Mouse (Mus musculus): ENCODE data around the gene Eif2b3. TPM values are rescaled to one million over a fixed set of nuclear protein-coding genes. Genes with fewer than 3 reads are reported as not detected.

Eif2b3 gene
- polyA plus RNA-seq, 1 experiment = 24.0 TPM

DNA sequence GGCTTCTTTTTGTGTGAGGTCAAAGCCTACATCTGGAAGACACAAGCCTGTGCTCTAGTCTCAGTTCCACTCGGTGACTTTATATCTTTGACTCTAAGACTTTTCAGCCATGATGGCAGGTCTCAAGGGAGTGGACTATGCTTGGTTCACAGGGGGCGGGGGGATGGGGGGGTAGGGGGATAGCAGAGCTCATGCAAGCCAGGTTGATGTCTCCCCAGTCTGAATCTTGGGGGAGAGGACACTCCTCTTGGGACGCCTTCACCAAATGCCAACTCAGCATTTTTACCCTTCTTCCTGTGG, 105.0 kb downstream of the Eif2b3 start:
- DNase-seq (ENCODE audit: low spot score) = no peak

DNA sequence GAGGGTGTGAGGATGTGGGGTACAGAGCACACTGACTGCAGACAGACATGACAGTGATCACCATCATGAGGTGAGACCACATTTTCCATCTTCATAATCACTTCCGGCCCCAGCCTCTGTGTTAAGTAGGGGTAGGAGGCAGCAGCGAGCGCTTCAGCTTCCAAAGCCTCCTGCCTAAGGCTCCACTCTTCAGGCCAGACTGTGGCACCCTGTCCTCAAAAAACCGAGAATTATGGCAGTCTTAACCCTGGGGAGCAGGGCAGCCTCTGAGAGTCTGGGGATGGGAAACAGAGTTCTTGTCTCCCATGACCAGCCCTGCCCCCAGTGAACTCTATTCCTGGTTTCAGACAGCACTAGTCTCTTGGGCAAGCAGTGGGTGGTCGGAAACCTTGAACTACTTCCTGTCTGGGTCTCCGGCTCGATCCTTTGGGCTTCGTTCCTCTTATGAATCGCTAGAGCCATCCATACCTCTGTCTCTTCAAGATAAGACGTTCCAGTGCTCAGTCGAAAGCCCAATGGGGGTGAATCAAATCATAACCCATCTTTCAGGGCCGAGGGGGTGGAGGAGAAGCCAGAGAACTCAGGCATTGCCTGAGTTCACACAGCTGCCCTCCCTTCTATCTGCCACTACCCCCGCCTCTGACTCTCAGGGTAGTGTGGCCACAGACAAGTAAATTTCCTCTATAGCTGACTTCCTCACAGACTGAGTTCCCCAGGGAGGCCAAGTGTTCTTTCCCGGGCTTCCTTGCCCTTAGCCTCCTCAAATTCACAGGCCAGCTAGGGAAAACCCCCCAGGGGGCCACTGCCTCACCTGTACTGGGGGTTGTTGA, 105.5 kb downstream of the Eif2b3 start:
- DNase-seq (ENCODE audit: low spot score) = no peak

DNA sequence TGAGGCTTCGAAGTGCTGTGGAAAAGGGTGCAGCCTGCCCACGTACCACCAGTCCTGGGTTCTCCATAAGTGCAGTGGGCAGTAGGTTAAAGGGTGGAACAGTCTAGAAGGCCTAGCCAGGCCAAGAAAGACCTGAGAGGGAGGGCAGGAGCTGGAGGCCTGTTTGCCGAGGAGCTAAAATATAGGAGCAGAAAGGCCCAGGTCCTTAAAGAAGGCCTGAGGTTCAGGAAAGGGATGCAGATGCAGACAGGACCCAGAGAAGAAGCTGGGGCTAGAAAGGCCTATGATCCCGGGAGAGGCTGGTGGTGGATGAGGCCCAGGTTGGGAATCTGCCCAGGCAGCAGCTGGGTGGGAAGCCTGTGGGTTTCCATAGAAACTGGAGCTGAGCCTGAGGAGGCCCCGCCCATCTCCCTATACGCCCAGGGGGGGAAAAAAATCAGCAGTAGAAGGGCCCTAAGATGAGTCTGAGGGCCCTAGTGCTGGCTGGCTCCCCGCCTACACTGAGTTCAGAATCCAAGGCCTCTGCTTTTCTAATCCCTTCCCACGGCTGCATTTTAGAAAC, 106.2 kb downstream of the Eif2b3 start, which contains the start of gene Btbd19:
Gene Btbd19, minus strand, starts transcription at position 378 of the 562 bp plus-strand sequence.
- DNase-seq (ENCODE audit: low spot score) = no peak

DNA sequence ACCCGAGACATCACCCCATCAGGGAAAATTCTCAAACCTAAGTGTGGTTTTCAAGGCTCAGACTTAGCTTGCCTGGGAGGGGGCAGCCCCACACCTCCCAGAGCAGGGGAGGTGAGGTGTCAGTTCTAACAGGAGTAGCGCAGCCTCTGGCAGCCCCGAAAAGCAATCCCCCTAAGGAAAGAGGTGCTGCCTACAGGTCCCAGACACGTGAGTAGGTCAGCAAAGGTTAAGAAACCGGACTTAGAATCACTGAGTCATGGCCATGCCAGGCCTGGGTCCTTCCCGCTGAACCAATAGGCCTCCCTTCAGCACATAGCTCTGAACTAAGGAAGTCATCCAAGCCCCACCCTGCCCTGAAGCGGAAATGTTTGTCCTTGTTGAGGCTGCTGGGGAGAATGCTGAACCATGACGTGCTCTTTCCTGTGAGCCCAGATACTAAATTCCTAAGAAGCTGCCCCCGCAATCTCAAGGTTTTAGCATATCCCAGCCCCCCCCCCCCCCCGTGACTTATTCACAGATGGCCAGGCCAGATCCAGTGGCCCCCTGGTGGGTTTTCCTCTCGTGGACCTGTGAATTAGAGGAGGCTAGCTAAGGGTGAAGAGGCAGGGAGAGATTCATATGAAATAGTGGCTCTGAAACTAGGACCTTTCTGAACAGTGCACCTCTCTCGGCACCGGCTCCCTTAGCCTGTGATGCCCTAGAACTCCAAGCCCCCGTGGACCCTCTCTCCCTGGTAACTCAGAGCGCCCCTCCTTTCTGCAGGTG, 106.9 kb downstream of the Eif2b3 start:
- DNase-seq (ENCODE audit: low spot score) = no peak

DNA sequence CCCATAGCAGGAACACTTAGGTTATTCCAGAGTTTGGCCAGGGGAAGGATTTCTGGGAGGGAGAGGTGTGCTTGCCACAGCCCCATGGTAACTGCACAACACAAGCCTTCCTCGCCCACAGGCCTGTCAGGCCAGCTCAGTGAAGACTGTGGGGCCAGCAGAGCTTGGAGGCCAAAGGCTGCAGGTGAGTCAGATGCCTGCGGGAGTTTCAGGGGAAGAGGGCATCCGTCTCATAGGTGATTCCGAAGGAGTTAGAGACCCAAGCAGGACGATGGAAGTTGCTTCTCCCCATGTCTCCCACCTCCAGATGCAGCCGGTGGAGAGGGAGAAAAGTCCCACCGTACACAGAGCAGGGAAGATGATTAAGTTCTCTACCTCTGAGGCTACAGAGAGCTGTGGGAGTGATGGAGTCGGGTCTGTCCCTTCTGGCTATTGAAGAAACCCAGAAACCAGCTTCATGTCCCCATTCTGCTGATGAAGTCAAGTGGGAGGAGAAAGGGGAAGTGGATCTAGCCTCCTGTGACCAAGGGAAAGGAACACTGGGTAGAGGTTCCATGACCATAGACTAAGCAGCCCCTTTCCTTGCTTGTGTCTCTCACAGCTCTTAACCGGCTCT, 107.6 kb downstream of the Eif2b3 start, which contains the start of gene Tctex1d4:
Gene Tctex1d4, plus strand, starts transcription at position 120 of the 616 bp plus-strand sequence.
- DNase-seq (ENCODE audit: low spot score) = no peak

DNA sequence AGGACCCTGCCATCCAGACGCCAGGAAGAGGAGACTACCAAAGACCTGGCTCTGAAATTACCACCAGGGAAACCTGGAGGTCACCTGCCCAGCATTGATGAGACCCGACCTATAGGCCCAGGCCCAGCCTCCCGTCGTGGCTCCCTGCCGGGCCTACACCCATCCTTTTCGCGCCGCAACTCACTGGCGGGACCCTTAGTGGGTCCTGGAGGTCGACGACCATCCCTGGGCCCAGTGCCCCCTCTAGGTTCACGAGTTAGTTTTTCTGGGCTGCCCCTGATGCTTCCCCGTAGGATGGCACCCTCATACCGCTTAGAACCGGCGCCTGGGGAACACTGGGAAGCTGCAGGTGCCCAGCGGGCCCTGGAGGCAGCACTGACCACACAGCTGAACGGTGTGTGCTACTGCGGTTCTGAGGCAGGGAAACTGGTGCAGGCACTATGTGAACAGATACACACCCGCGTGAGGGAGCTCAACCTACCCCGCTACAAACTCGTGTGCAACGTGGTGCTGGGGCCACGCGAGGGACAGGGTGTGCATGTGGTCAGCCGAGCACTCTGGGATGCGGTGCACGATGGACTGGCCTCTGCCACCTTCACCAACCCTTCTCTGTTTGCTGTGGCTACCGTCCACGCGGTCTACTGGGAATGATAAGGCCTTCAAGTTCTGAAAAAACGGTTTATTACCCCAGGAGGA, 108.9 kb downstream of the Eif2b3 start:
- no peak for DNase-seq (ENCODE audit: low spot score)

DNA sequence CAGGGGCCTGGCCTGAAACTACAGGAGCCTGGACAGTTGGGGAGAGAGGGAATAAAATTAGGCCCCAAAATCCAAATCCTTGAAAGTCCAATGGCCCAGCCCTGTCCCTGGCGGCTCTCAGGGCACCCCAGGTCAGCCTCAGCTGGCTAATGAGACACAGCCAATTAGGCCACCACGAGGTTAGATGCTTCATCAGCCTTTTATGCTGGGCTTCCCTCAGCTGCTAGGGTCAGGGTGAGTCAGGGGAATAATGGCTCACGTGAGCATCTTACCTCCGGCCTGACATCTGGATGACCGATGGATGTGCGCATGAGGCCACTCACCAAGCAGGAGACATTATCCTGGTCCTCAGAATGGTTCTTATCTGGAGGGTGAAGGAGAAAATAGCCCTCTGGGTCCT, 111.6 kb downstream of the Eif2b3 start:
- DNase-seq (ENCODE audit: low spot score) = no peak

DNA sequence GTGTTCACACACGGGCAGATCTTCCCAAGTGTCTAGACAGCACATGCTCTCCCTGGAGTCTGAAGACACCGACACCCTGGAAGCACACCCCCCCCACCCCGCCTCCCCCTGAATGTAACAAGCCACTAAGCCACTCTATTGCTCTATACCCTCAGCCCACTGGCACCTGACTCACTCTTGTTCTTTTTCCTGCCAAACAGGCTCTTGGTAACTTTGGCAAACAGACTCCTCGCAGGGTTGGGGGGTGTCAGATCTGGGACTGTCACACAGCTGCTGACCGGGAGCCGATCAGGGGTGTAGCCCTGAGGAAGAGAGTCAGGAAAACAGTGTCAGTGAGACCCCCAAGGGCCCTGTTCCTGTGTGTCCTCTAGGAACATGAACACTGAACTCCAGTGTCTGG, 112.0 kb downstream of the Eif2b3 start:
- DNase-seq (ENCODE audit: low spot score) = no peak

DNA sequence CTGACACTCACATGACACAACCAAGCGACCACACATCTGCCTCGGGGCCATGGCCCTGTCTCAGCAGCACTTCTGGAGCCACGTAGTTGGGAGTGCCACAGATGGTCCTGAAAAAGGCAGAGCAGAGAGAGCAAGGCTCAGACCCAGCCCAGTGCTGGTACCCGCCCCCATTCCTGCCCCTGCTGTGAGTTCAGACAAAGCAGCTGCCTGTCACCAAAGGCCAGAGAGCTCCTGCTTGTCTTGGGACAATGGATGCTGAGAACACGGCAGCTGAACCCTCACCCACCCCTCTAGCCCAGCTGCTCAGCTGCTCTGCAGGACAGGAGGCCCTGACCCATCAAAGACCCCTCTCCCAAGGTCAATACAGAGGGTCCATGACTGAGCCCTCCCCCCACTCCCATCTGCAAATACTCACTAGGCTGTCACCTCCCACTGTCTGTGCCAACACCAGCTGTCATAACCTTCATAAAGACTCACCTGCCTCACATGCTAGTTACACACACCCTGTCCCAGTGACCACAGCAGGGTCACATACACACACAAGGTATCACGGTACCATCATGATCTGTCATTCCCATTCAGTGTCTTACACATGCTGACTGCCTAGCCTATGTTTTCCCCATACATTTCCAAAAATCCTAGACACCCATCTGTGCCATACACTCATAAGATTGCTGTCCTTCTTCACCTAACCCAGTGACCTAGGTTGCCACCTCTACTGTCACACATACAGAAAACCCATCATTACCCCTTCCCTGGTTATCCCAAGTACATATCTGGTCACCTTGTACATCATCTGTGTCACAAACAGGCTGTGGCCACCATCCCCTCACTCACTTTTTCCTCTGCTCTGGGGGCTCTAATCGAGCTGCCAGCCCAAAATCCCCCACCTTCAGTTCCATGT, 112.9 kb downstream of the Eif2b3 start:
- no peak for DNase-seq (ENCODE audit: low spot score)

DNA sequence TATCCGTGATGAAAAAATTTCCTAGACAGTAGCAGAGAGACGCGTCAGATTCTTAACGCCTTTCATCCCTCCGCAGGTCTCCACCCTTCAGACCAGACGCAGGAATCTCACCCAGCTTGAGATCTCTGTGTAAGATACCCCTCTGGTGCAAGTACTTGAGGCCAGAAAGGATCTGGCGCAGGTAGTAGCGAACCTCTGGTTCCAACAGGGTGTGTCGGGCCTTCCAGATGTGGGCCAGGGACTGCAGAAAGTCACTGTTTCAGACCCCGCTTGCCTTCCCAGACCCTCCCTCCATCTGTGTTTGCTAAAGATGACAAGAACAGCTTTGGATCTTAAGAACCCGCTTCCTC, 113.6 kb downstream of the Eif2b3 start:
- DNase-seq (ENCODE audit: low spot score) = no peak

DNA sequence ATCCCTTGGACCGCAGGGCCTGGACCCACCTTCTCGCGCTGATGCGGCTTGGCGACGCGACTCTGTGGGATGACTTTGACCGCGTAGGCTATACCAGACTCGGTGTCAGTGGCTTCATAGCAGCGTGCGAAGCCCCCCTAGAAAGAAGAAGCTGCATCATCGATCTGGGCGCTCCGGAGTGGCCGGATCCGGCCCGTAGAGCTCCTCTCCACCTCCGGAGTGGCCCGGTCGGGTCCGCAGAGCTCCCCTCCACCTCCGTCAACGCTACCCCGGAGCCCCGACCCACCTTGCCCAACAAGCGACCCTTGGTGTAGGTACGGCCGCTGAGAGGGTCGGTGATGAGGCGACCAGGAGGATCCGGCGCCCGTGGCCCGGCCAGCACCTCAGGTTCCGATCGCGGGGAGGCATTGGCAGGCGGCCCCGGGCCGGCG, 114.2 kb downstream of the Eif2b3 start:
- DNase-seq (ENCODE audit: low spot score) = no peak

DNA sequence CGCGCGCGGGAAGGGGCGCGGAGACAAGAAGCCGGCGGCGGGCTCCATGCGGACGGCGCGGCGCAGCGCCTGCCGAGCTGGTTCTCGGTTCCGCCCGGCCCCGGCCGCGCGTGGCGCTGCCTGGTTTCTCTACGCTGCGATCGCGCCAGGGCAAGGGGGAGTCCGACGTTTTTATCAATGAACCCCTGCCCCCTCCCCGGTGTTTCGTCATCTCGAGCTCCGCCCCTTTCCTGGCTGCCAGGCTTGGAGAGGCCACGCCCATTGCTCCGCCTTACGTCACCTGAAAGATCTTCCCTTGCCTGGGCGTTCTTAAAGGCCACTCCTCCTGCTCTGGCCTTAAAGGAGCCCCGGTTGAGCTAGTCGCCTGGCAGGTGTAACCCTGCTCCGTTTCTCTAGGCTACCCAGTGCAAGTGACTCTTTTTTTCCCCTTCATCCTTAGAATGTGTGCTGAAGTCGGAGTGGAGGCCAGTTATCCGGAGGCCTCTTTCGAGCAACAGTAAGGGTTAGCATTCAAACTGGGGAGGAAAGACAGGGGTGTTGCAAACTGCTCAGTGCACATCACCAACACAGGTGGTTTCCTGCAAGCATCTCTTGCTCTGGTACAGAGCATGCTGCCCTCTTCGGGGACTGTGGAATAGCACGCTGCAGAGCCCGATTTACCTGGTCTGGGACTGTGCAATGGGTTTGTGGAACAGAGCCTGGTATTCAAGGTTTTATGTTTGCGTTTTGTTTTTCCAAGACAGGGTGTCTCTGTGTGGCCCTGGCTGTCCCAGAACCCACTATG, 114.8 kb downstream of the Eif2b3 start, which contains the start of gene Plk3:
Gene Plk3, minus strand, starts transcription at position 147 of the 784 bp plus-strand sequence.
- peak; percentile 90 for DNase-seq (ENCODE audit: low spot score)

DNA sequence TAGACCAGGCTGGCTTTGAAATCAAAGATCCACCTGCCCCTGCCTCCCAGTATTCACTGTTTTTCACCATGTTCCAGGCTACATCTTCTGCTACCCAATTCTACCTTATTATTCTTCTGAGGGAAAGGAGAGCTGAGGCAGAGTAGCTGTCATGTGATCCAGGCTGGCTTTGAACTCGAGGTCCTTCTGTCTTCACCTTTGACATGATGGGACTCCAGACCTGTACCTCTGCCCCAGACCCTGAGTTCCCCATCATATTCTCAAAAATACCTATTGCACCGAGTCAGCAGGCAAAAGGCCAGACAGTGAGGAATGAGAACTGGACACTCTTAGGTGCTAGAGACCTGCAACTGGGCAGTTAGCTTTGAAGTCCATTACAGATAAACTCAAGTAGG, 115.4 kb downstream of the Eif2b3 start:
- DNase-seq (ENCODE audit: low spot score) = no peak

DNA sequence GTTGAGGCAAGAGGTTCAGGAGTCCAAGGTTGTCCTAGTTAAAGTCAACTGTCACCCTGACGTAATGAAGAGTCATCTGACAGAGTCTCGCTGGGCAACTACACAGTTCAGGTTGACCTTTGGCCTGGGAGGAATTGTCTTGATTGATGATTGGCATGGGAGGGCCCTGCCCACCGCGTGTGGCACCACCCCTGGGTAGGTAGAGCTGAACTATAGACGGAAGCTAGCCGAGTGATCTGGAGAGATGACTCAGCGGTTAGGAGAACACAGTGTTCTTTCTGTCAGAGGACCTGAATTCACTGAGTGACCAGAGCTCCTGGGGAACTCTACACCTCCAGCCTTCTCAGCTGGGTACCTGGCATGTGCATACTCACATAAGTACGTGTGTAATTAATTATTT, 116.8 kb downstream of the Eif2b3 start:
- DNase-seq (ENCODE audit: low spot score) = no peak

Other genes with a start within 250 kb of the Eif2b3 start
- gene Toe1, start 211.8 kb upstream of the Eif2b3 start, polyA plus RNA-seq (2012; rRNA removed) = 25.8 and 31.2 TPM in 2 replicates
- 5.0 and 6.6 TPM in 2 replicates for gene Mutyh, start 211.7 kb upstream of the Eif2b3 start, polyA plus RNA-seq (2012; rRNA removed)
- 0.24 and 0.26 TPM in 2 replicates for gene Hpdl, start 197.7 kb upstream of the Eif2b3 start, polyA plus RNA-seq (2012; rRNA removed)
- gene Zswim5, start 142.0 kb upstream of the Eif2b3 start, polyA plus RNA-seq (2012; rRNA removed) = 1.2 and 1.3 TPM in 2 replicates
- 71.3 and 75.4 TPM in 2 replicates for gene Urod, start 25.0 kb upstream of the Eif2b3 start, polyA plus RNA-seq (2012; rRNA removed)
- 27.9 and 30.0 TPM in 2 replicates for gene Hectd3, start 24.1 kb upstream of the Eif2b3 start, polyA plus RNA-seq (2012; rRNA removed)
- gene Ptch2, start 76.7 kb downstream of the Eif2b3 start, polyA plus RNA-seq (2012; rRNA removed) = 2.2 and 3.3 TPM in 2 replicates
- gene Btbd19, start 106.3 kb downstream of the Eif2b3 start, polyA plus RNA-seq (2012; rRNA removed) = 13.0 and 19.4 TPM in 2 replicates
- 0.35 and 0.58 TPM in 2 replicates for gene Tctex1d4, start 107.4 kb downstream of the Eif2b3 start, polyA plus RNA-seq (2012; rRNA removed)
- gene Plk3, start 114.6 kb downstream of the Eif2b3 start, polyA plus RNA-seq (2012; rRNA removed) = 12.6 and 15.5 TPM in 2 replicates
- gene Rps8, start 136.8 kb downstream of the Eif2b3 start, polyA plus RNA-seq (2012; rRNA removed) = 1,373 and 1,379 TPM in 2 replicates
- gene Kif2c, start 163.2 kb downstream of the Eif2b3 start, polyA plus RNA-seq (2012; rRNA removed) = 0.89 and 1.0 TPM in 2 replicates
- 12.4 and 14.0 TPM in 2 replicates for gene Tmem53, start 232.5 kb downstream of the Eif2b3 start, polyA plus RNA-seq (2012; rRNA removed)
- 0.19 and 0.24 TPM in 2 replicates for gene Armh1, start 232.7 kb downstream of the Eif2b3 start, polyA plus RNA-seq (2012; rRNA removed)